Mouse (Mus musculus) cerebellum, adult 2 months (tissue): ENCODE results near the gene Lsm7.

Source experiments
- CTCF ChIP-seq: fragments of 200-500 bp; IDR thresholded peaks from 2 replicates; pipeline ENCODE4 v1.5.1; 2011; ENCODE audit warnings: low read depth, mild to moderate bottlenecking, control low read depth, low read length, moderate library complexity, borderline replicate concordance; ENCODE audit not compliant: insufficient read depth
- POLR2A ChIP-seq: fragments of 200-500 bp; IDR thresholded peaks from 2 replicates; pipeline ENCODE4 v1.6.1; 2011; ENCODE audit warnings: low read length, control low read depth, borderline replicate concordance; ENCODE audit not compliant: insufficient read depth

- TF ChIP-seq POLR2A (no peak), CTCF (no peak)
Measured at GRCm38 (mm10) chr10:80838346-80838912, 16.6 kb downstream of the Lsm7 start.
